Mouse (Mus musculus) neural tube, embryonic 13.5 days (tissue): Measurements from ENCODE around the gene Tmem100. TPM values are rescaled to one million over a fixed set of nuclear protein-coding genes. Genes with fewer than 3 reads are reported as not detected.
A peak's percentile ranks its signal among the peaks of the same experiment; 100 is the strongest.

ENCODE experiments used
- ATAC-seq: fragments of 200-750 bp; cut with Nextera tagmentation; 2 replicates; pipeline ENCODE4 v1.8.0; 2017; ENCODE audit warnings: low read depth, mild to moderate bottlenecking, moderate TSS enrichment, moderate library complexity
- H3K27ac ChIP-seq: fragments of 300-500 bp; sonication (generic); replicated peaks from 2 replicates; pipeline ENCODE4 v1.5.1; 2015; ENCODE audit warnings: moderate library complexity, mild to moderate bottlenecking, inconsistent platforms
- H3K27me3 ChIP-seq: fragments of 300-500 bp; sonication (generic); 2 replicates; pipeline ENCODE4 v1.6.1; 2015; ENCODE audit warnings: mild to moderate bottlenecking, inconsistent platforms
- H3K36me3 ChIP-seq: fragments of 300-500 bp; sonication (generic); 2 replicates; pipeline ENCODE4 v1.6.1; 2015; ENCODE audit warnings: mild to moderate bottlenecking, inconsistent platforms
- H3K4me1 ChIP-seq: fragments of 300-500 bp; sonication (generic); replicated peaks from 2 replicates; pipeline ENCODE4 v1.6.1; 2015; ENCODE audit warnings: inconsistent platforms
- H3K4me2 ChIP-seq: fragments of 300-500 bp; sonication (generic); 2 replicates; pipeline ENCODE4 v1.6.1; 2015; ENCODE audit warnings: inconsistent platforms, mild to moderate bottlenecking, moderate library complexity
- H3K4me3 ChIP-seq: fragments of 300-500 bp; sonication (generic); 2 replicates; pipeline ENCODE4 v1.5.1; 2015; ENCODE audit warnings: mild to moderate bottlenecking, inconsistent platforms
- H3K9ac ChIP-seq: fragments of 300-500 bp; sonication (generic); 2 replicates; pipeline ENCODE4 v1.6.1; 2015; ENCODE audit warnings: moderate library complexity, mild to moderate bottlenecking, inconsistent platforms
- H3K9me3 ChIP-seq: fragments of 300-500 bp; sonication (generic); 2 replicates; pipeline ENCODE4 v1.6.1; 2016; ENCODE audit warnings: inconsistent platforms
- WGBS: fragments of 180-500 bp; shearing (Covaris S2); methylation state at CpG from one replicate; pipeline ENCODE4 v1.1.7; 2015; 5-methylcytosine and 5-hydroxymethylcytosine counted together
- polyA plus RNA-seq: library from polyadenylated mRNA; unstranded; fragments of >200 nt; fragmentation: Nextera tagmentation; extraction: Ambion mirVana; gene quantifications from 2 replicates; pipeline ENCODE4 v1.2.1, GENCODE M21; 2015

Tmem100 gene
- polyA plus RNA-seq, result 14.2 and 18.2 TPM in 2 replicates

DNA sequence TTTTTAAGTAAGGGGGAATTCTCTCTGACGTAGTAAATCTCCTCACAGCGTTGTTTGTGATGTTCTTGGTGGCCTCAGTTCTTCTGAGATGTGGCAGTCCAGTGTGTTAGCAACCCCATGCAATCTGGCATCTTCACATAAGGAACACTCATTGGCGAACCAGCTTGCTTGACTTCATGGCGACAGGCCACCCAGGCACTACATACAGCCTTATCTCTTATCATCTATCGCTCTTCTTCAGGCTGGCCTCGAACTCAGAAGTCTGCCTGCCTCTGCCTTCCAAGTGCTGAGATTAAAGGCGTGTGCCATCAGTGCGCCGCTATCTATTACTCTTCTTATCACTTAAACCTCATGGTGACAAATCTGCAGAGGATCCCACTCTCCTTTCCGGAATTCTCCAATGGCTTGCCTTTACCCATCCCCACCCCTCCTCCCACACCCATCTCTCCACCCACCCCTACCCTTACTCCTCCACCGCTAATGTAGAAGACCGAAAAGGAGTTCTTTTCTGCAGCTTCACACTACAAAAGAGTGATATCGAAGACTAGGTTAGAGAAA lies at the start of gene Tmem100:
Tmem100 (plus strand) TSS at position 508 of the 558 bp plus-strand sequence.
- Histone ChIP-seq H3K27me3 (peaks cover 40% of the 10 kb centered on the region), H3K9ac (peak within 1 kb of the TSS; percentile 53), H3K27ac (0 out of 2 replicates have a peak within 1 kb of the TSS, but pooled peaks have one; percentile 23), H3K4me1 (peaks cover 40% of the 10 kb centered on the region), H3K4me3 (peak within 1 kb of the TSS; percentile 32), H3K36me3 (no peaks in the 10 kb centered on the region), H3K9me3 (no peaks in the 10 kb centered on the region), H3K4me2 (peak within 1 kb of the TSS; percentile 51)
- no peak for ATAC-seq
- 43% methylated on average over 13 of the region's 13 CpGs for WGBS

- no peak overlapping the region for H3K4me2 ChIP-seq
- H3K9ac ChIP-seq, result no peak overlapping the region
- H3K9me3 ChIP-seq, result no peaks in the 10 kb centered on the region
- WGBS, result 69% methylated on average over 2 of the region's 2 CpGs
- no peaks in the 10 kb centered on the region for H3K36me3 ChIP-seq
- ATAC-seq, result no peak
- H3K27ac ChIP-seq, result no peak overlapping the region
- H3K4me3 ChIP-seq, result no peak overlapping the region
- H3K27me3 ChIP-seq, result no peaks in the 10 kb centered on the region; the same call in 1 of the 2 replicates
- H3K4me1 ChIP-seq, result peaks cover 13% of the 10 kb centered on the region
Observed at GRCm38 (mm10) chr11:89982918-89983317, 47.2 kb upstream of the Tmem100 start.

DNA sequence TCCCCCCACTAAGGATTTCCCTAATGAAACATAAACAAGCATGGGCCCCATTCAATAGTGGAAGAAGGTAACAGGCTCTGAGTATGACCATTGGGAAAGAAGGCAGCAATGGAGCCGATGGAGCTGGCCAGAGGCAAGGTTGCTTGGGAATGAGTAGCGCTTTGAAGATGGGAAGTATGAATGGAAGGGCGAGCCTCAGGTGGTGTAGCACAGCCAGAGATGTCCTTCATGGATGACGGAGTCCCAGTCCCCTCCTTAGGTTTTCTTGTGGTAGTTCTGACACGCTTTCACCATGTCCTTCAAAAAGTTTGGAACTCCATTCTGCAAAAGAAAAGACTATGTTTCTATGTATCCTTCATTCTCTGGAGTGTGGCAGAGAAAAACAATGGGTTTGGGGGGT lies 45.7 kb upstream of the Tmem100 start:
- Histone ChIP-seq H3K9me3 (no peaks in the 10 kb centered on the region), H3K4me1 (no peaks in the 10 kb centered on the region), H3K27ac (no peak overlapping the region), H3K4me2 (no peak overlapping the region), H3K27me3 (no peaks in the 10 kb centered on the region; the same call in 1 of the 2 replicates), H3K9ac (no peak overlapping the region), H3K36me3 (no peaks in the 10 kb centered on the region), H3K4me3 (no peak overlapping the region)
- no peak for ATAC-seq
- WGBS, result 94% methylated on average over 5 of the region's 5 CpGs

GRCm38 (mm10) chr11:89985200-89986187 lies 44.7 kb upstream of the Tmem100 start:
- peaks cover 5% of the 10 kb centered on the region; the same call in 1 of the 2 replicates for H3K27me3 ChIP-seq
- no peak for ATAC-seq
- no peak overlapping the region for H3K9ac ChIP-seq
- H3K36me3 ChIP-seq, result no peaks in the 10 kb centered on the region
- no peaks in the 10 kb centered on the region for H3K9me3 ChIP-seq
- no peak overlapping the region for H3K27ac ChIP-seq
- 43% methylated on average over 10 of the region's 10 CpGs for WGBS
- H3K4me3 ChIP-seq, result no peak overlapping the region
- no peak overlapping the region for H3K4me2 ChIP-seq
- H3K4me1 ChIP-seq, result no peaks in the 10 kb centered on the region

GRCm38 (mm10) chr11:89986516-89986915 lies 43.6 kb upstream of the Tmem100 start:
- no peaks in the 10 kb centered on the region for H3K36me3 ChIP-seq
- peaks cover 5% of the 10 kb centered on the region; the same call in 1 of the 2 replicates for H3K27me3 ChIP-seq
- H3K4me3 ChIP-seq, result no peak overlapping the region
- H3K4me2 ChIP-seq, result no peak overlapping the region
- H3K9me3 ChIP-seq, result no peaks in the 10 kb centered on the region
- no peak overlapping the region for H3K9ac ChIP-seq
- ATAC-seq, result no peak
- 94% methylated on average over 8 of the region's 8 CpGs for WGBS
- H3K27ac ChIP-seq, result no peak overlapping the region
- no peaks in the 10 kb centered on the region for H3K4me1 ChIP-seq

DNA sequence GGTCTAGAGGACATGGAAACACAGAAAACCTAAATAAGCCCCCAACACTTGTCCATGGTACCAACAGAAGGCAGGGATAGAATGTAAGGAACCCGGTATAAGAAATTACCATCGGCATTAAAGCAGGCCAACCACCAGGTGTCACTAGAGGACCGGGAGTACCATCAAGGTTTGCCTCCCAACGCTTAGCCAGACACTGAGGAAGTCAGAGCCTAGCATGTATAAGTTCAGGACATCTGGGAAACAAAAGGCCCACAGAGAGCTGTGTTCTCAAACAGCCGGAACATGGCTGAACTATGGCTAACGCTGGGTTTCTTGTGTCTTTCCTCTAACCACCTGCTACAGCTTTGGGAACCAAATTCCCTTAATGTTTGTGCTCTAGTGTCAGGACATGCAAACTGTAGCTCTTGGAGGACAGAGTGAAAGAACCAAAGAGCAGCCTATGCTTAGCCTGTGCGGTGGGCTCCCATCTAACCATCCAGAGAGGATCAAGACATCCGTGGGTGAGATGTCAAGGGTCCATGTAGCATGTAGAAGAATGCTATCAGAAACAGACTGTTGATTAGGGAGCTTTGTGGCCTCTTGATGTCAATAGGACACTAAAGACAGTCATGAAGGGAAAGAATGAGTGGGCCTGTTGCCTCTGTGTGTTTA lies 41.1 kb upstream of the Tmem100 start:
- H3K27me3 ChIP-seq, result peaks cover 5% of the 10 kb centered on the region; the same call in 1 of the 2 replicates
- H3K9ac ChIP-seq, result no peak overlapping the region
- H3K4me1 ChIP-seq, result no peaks in the 10 kb centered on the region
- no peaks in the 10 kb centered on the region for H3K9me3 ChIP-seq
- no peak overlapping the region for H3K27ac ChIP-seq
- ATAC-seq, result peak; percentile 61; the same call in 1 of the 2 replicates
- no peak overlapping the region for H3K4me3 ChIP-seq
- H3K4me2 ChIP-seq, result no peak overlapping the region
- WGBS, result 19% methylated on average over 8 of the region's 8 CpGs
- H3K36me3 ChIP-seq, result no peaks in the 10 kb centered on the region

DNA sequence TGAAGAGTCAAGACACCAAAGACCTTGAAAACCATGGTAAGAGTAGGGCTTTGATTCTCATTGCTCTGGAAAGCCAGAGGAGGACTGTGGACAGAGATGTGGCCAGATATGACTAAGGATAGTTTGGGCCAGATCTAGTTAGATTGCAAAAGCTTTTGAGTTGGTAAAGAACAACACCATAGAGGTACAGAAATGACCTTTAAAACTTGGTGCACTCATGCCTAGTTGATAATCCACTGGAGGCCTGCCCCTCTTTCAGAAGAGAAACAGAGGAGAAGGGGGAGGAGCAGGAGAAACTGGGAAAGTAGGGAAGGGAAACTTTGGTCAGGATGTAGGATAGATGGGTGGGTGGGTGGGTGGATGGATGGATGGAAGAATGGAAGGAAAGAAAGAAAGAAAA lies 38.5 kb upstream of the Tmem100 start:
- H3K4me3 ChIP-seq, result no peak overlapping the region
- no peak for ATAC-seq
- H3K27ac ChIP-seq, result no peak overlapping the region
- peaks cover 5% of the 10 kb centered on the region; the same call in 1 of the 2 replicates for H3K27me3 ChIP-seq
- H3K36me3 ChIP-seq, result no peaks in the 10 kb centered on the region
- no peak overlapping the region for H3K4me2 ChIP-seq
- no peaks in the 10 kb centered on the region for H3K9me3 ChIP-seq
- H3K4me1 ChIP-seq, result 0 out of 2 replicates have a peak, but pooled peaks cover 5% of the 10 kb centered on the region
- no peak overlapping the region for H3K9ac ChIP-seq

DNA sequence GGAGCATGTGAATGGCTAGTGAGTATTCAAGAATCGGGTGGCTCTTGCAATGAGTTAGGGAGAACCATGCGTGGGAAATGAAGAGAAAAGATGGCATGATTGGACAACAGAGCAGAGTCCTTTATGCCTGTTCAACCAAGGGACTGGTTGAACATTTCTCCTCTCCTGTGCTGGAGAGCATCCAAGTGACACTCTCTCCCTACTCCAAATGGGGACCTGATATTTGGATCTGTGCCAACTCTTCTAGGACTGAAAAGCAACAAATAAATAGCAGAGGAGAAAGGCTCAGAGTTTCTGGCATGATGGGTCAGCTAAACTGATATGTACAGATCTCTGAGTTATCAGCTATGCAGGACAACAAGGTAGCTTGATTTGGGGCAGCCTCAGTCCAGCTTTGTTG lies 35.4 kb upstream of the Tmem100 start:
- no peak overlapping the region for H3K9ac ChIP-seq
- H3K4me1 ChIP-seq, result 0 out of 2 replicates have a peak, but pooled peaks cover 5% of the 10 kb centered on the region
- no peaks in the 10 kb centered on the region for H3K36me3 ChIP-seq
- WGBS, result 79% methylated on average over 2 of the region's 2 CpGs
- H3K27me3 ChIP-seq, result 0 out of 2 replicates have a peak, but pooled peaks cover 5% of the 10 kb centered on the region
- no peak overlapping the region for H3K27ac ChIP-seq
- H3K9me3 ChIP-seq, result no peaks in the 10 kb centered on the region
- ATAC-seq, result no peak
- H3K4me3 ChIP-seq, result no peak overlapping the region
- no peak overlapping the region for H3K4me2 ChIP-seq

GRCm38 (mm10) chr11:89995596-89995995 lies 34.6 kb upstream of the Tmem100 start:
- H3K36me3 ChIP-seq, result no peaks in the 10 kb centered on the region
- H3K4me2 ChIP-seq, result no peak overlapping the region
- no peak overlapping the region for H3K4me3 ChIP-seq
- WGBS, result 93% methylated on average over 5 of the region's 5 CpGs
- 0 out of 2 replicates have a peak, but pooled peaks cover 5% of the 10 kb centered on the region for H3K4me1 ChIP-seq
- H3K27me3 ChIP-seq, result no peaks in the 10 kb centered on the region
- no peak overlapping the region for H3K9ac ChIP-seq
- no peak for ATAC-seq
- H3K27ac ChIP-seq, result no peak overlapping the region
- no peaks in the 10 kb centered on the region for H3K9me3 ChIP-seq

GRCm38 (mm10) chr11:89996406-89996805 lies 33.7 kb upstream of the Tmem100 start:
- H3K36me3 ChIP-seq, result no peaks in the 10 kb centered on the region
- H3K4me2 ChIP-seq, result no peak overlapping the region
- WGBS, result 86% methylated on average over 4 of the region's 4 CpGs
- no peaks in the 10 kb centered on the region for H3K9me3 ChIP-seq
- H3K27me3 ChIP-seq, result no peaks in the 10 kb centered on the region; the same call in 1 of the 2 replicates
- H3K9ac ChIP-seq, result no peak overlapping the region
- H3K4me3 ChIP-seq, result no peak overlapping the region
- no peak for ATAC-seq
- 0 out of 2 replicates have a peak, but pooled peaks cover 5% of the 10 kb centered on the region for H3K4me1 ChIP-seq
- no peak overlapping the region for H3K27ac ChIP-seq

- no peak overlapping the region for H3K27ac ChIP-seq
- H3K36me3 ChIP-seq, result no peaks in the 10 kb centered on the region
- H3K27me3 ChIP-seq, result no peaks in the 10 kb centered on the region; the same call in 1 of the 2 replicates
- ATAC-seq, result no peak
- H3K9me3 ChIP-seq, result no peaks in the 10 kb centered on the region
- 68% methylated on average over 7 of the region's 7 CpGs for WGBS
- no peak overlapping the region for H3K4me2 ChIP-seq
- H3K4me3 ChIP-seq, result no peak overlapping the region
- H3K9ac ChIP-seq, result no peak overlapping the region
- H3K4me1 ChIP-seq, result 0 out of 2 replicates have a peak, but pooled peaks cover 5% of the 10 kb centered on the region
Observed at GRCm38 (mm10) chr11:89996856-89997255, 33.3 kb upstream of the Tmem100 start.
